Mouse (Mus musculus) kidney, embryonic 14.5 days (tissue): ENCODE data around the gene Tcaf3. TPM values are rescaled to one million over a fixed set of nuclear protein-coding genes. Genes with fewer than 3 reads are reported as not detected.

ENCODE experiments used
- ATAC-seq: fragments of 200-750 bp; cut with Nextera tagmentation; 2 replicates; pipeline ENCODE4 v1.8.0; 2017; ENCODE audit warnings: moderate number of reproducible peaks, mild to moderate bottlenecking, moderate TSS enrichment, moderate library complexity; ENCODE audit not compliant: low FRiP score, low TSS enrichment
- H3K27ac ChIP-seq: fragments of 300-500 bp; sonication (generic); 2 replicates; pipeline ENCODE4 v1.5.1; 2014; ENCODE audit warnings: low read depth, mild to moderate bottlenecking, low read length, moderate library complexity, mixed read lengths
- H3K27me3 ChIP-seq: fragments of 300-500 bp; sonication (generic); 2 replicates; pipeline ENCODE4 v1.6.1; 2014; ENCODE audit warnings: mild to moderate bottlenecking, low read length; ENCODE audit not compliant: control insufficient read depth, insufficient read depth
- H3K36me3 ChIP-seq: fragments of 300-500 bp; sonication (generic); 2 replicates; pipeline ENCODE4 v1.6.1; 2014; ENCODE audit warnings: low read length, mixed read lengths; ENCODE audit not compliant: control insufficient read depth, insufficient read depth
- H3K4me1 ChIP-seq: fragments of 300-500 bp; sonication (generic); 2 replicates; pipeline ENCODE4 v1.6.1; 2014; ENCODE audit warnings: low read length, mixed read lengths; ENCODE audit not compliant: control insufficient read depth, insufficient read depth
- H3K4me2 ChIP-seq: fragments of 300-500 bp; sonication (generic); replicated peaks from 2 replicates; pipeline ENCODE4 v1.6.1; 2014; ENCODE audit warnings: low read depth, mild to moderate bottlenecking, low read length
- H3K4me3 ChIP-seq: fragments of 300-500 bp; sonication (generic); 2 replicates; pipeline ENCODE4 v1.5.1; 2014; ENCODE audit warnings: mild to moderate bottlenecking, low read length
- H3K9ac ChIP-seq: fragments of 300-500 bp; sonication (generic); 2 replicates; pipeline ENCODE4 v1.6.1; 2014; ENCODE audit warnings: low read depth, mild to moderate bottlenecking, low read length, moderate library complexity
- H3K9me3 ChIP-seq: fragments of 300-500 bp; sonication (generic); 2 replicates; pipeline ENCODE4 v1.6.1; 2016; ENCODE audit warnings: low read length; ENCODE audit not compliant: control insufficient read depth
- WGBS: fragments of 180-500 bp; shearing (Covaris S2); extraction: QIAGEN DNeasy Blood & Tissue Kit; methylation state at CpG from one replicate; pipeline ENCODE4 v1.1.7; 2014; 5-methylcytosine and 5-hydroxymethylcytosine counted together
- polyA plus RNA-seq: library from polyadenylated mRNA; unstranded; fragments of >200 nt; fragmentation: Nextera tagmentation; extraction: Ambion mirVana; gene quantifications from 2 replicates; pipeline ENCODE4 v1.2.1, GENCODE M21; 2014

Tcaf3 gene
- polyA plus RNA-seq, 1 experiment from 2014 or later = not detected

- no peaks in the 10 kb centered on the region for H3K27me3 ChIP-seq
- no peaks in the 10 kb centered on the region for H3K9me3 ChIP-seq
- H3K36me3 ChIP-seq = no peaks in the 10 kb centered on the region
- H3K9ac ChIP-seq = no peak overlapping the region
- no peak overlapping the region for H3K4me3 ChIP-seq
- no peak overlapping the region for H3K27ac ChIP-seq
- no peaks in the 10 kb centered on the region for H3K4me1 ChIP-seq
- ATAC-seq = no peak
- 2% methylated on average over 7 of the region's 7 CpGs for WGBS
- no peak overlapping the region; the same call in 1 of the 2 replicates for H3K4me2 ChIP-seq
Observed at GRCm38 (mm10) chr6:42583488-42583872, 14.0 kb downstream of the Tcaf3 start.

GRCm38 (mm10) chr6:42582741-42583487 is 14.6 kb downstream of the Tcaf3 start:
- WGBS = 67% methylated on average over 9 of the region's 9 CpGs
- H3K9ac ChIP-seq = no peak overlapping the region
- no peaks in the 10 kb centered on the region for H3K4me1 ChIP-seq
- no peak overlapping the region for H3K4me3 ChIP-seq
- H3K9me3 ChIP-seq = no peaks in the 10 kb centered on the region
- H3K4me2 ChIP-seq = no peak overlapping the region; the same call in 1 of the 2 replicates
- H3K27me3 ChIP-seq = no peaks in the 10 kb centered on the region
- no peak for ATAC-seq
- no peaks in the 10 kb centered on the region for H3K36me3 ChIP-seq
- no peak overlapping the region for H3K27ac ChIP-seq

- WGBS = 91% methylated on average over 4 of the region's 4 CpGs
- Histone ChIP-seq H3K27me3 (no peaks in the 10 kb centered on the region), H3K9me3 (no peaks in the 10 kb centered on the region), H3K4me2 (no peak overlapping the region), H3K4me1 (no peaks in the 10 kb centered on the region), H3K9ac (no peak overlapping the region), H3K36me3 (no peaks in the 10 kb centered on the region), H3K4me3 (no peak overlapping the region), H3K27ac (no peak overlapping the region)
- no peak for ATAC-seq
Observed at GRCm38 (mm10) chr6:42578678-42579077, 18.8 kb downstream of the Tcaf3 start.

- H3K9ac ChIP-seq = no peak overlapping the region
- H3K4me3 ChIP-seq = no peak overlapping the region
- 88% methylated on average over 2 of the region's 2 CpGs for WGBS
- no peak overlapping the region for H3K4me2 ChIP-seq
- H3K9me3 ChIP-seq = no peaks in the 10 kb centered on the region
- H3K4me1 ChIP-seq = no peaks in the 10 kb centered on the region
- no peak overlapping the region for H3K27ac ChIP-seq
- H3K36me3 ChIP-seq = no peaks in the 10 kb centered on the region
- H3K27me3 ChIP-seq = no peaks in the 10 kb centered on the region
- no peak for ATAC-seq
Observed at GRCm38 (mm10) chr6:42577433-42577832, 20.1 kb downstream of the Tcaf3 start.

- H3K27ac ChIP-seq = no peak overlapping the region
- no peak overlapping the region for H3K4me3 ChIP-seq
- H3K4me1 ChIP-seq = no peaks in the 10 kb centered on the region
- no peaks in the 10 kb centered on the region for H3K36me3 ChIP-seq
- no peaks in the 10 kb centered on the region for H3K27me3 ChIP-seq
- no peak overlapping the region for H3K9ac ChIP-seq
- no peaks in the 10 kb centered on the region for H3K9me3 ChIP-seq
- H3K4me2 ChIP-seq = no peak overlapping the region
- ATAC-seq = no peak
- WGBS = 64% methylated on average over 2 of the region's 2 CpGs
Observed at GRCm38 (mm10) chr6:42568205-42568604, 29.3 kb downstream of the Tcaf3 start.

GRCm38 (mm10) chr6:42566076-42566598 is 31.4 kb downstream of the Tcaf3 start:
- WGBS = 84% methylated on average over 2 of the region's 2 CpGs
- H3K9ac ChIP-seq = no peak overlapping the region
- no peak overlapping the region for H3K27ac ChIP-seq
- no peaks in the 10 kb centered on the region for H3K9me3 ChIP-seq
- H3K36me3 ChIP-seq = no peaks in the 10 kb centered on the region
- no peaks in the 10 kb centered on the region for H3K27me3 ChIP-seq
- H3K4me1 ChIP-seq = no peaks in the 10 kb centered on the region
- no peak for ATAC-seq
- H3K4me3 ChIP-seq = no peak overlapping the region
- H3K4me2 ChIP-seq = no peak overlapping the region

GRCm38 (mm10) chr6:42562280-42562679 is 35.2 kb downstream of the Tcaf3 start:
- Histone ChIP-seq H3K4me2 (no peak overlapping the region), H3K4me1 (no peaks in the 10 kb centered on the region), H3K27ac (no peak overlapping the region), H3K36me3 (no peaks in the 10 kb centered on the region), H3K9me3 (no peaks in the 10 kb centered on the region), H3K27me3 (no peaks in the 10 kb centered on the region), H3K4me3 (no peak overlapping the region), H3K9ac (no peak overlapping the region)
- 44% methylated on average over 2 of the region's 2 CpGs for WGBS
- ATAC-seq = no peak

GRCm38 (mm10) chr6:42560885-42561284 is 36.6 kb downstream of the Tcaf3 start:
- H3K4me1 ChIP-seq = no peaks in the 10 kb centered on the region
- no peaks in the 10 kb centered on the region for H3K36me3 ChIP-seq
- no peak overlapping the region for H3K27ac ChIP-seq
- H3K9ac ChIP-seq = no peak overlapping the region
- no peaks in the 10 kb centered on the region for H3K27me3 ChIP-seq
- no peak overlapping the region for H3K4me2 ChIP-seq
- 64% methylated on average over 5 of the region's 5 CpGs for WGBS
- ATAC-seq = no peak
- H3K9me3 ChIP-seq = no peaks in the 10 kb centered on the region
- H3K4me3 ChIP-seq = no peak overlapping the region

- H3K27me3 ChIP-seq = no peaks in the 10 kb centered on the region
- no peak overlapping the region for H3K4me2 ChIP-seq
- no peak overlapping the region for H3K9ac ChIP-seq
- H3K27ac ChIP-seq = no peak overlapping the region
- WGBS = 95% methylated on average over 14 of the region's 14 CpGs
- no peaks in the 10 kb centered on the region for H3K9me3 ChIP-seq
- H3K4me3 ChIP-seq = no peak overlapping the region
- no peaks in the 10 kb centered on the region for H3K4me1 ChIP-seq
- no peaks in the 10 kb centered on the region for H3K36me3 ChIP-seq
- no peak for ATAC-seq
Observed at GRCm38 (mm10) chr6:42558641-42559040, 38.9 kb downstream of the Tcaf3 start.
